Mouse (Mus musculus) mature B cell (primary cell): ENCODE data around the gene Rfx2.

Source experiments
- in situ Hi-C: fragments of 300-500 bp; cut with MboI; formaldehyde crosslinking; loops from 2 replicates; pipeline ENCODE4 v1.14.3; 2019

Rfx2 gene

GRCm38 (mm10) chr17:56833381-56833780, 2.6 kb upstream of the Rfx2 start:
- in situ Hi-C loops: no loop called here

GRCm38 (mm10) chr17:56832918-56833317, 2.1 kb upstream of the Rfx2 start:
- in situ Hi-C loops: no loop called here

- in situ Hi-C loops: no loop called here
Measured at GRCm38 (mm10) chr17:56831111-56831816, 451 bp upstream of the Rfx2 start.

GRCm38 (mm10) chr17:56829795-56830194, 1.0 kb downstream of the Rfx2 start:
- in situ Hi-C loops: no loop called here

- in situ Hi-C loops: no loop called here
Measured at GRCm38 (mm10) chr17:56829171-56829570, 1.6 kb downstream of the Rfx2 start.

GRCm38 (mm10) chr17:56826718-56827117, 4.1 kb downstream of the Rfx2 start:
- in situ Hi-C loops: no loop called here

GRCm38 (mm10) chr17:56823352-56823751, 7.5 kb downstream of the Rfx2 start:
- in situ Hi-C loops: no loop called here

- in situ Hi-C loops: no loop called here
Measured at GRCm38 (mm10) chr17:56822380-56822779, 8.4 kb downstream of the Rfx2 start.

GRCm38 (mm10) chr17:56819694-56820111, 11.1 kb downstream of the Rfx2 start:
- in situ Hi-C loops: no loop called here

- in situ Hi-C loops: no loop called here
Measured at GRCm38 (mm10) chr17:56819032-56819545, 11.7 kb downstream of the Rfx2 start.

- in situ Hi-C loops: no loop called here
Measured at GRCm38 (mm10) chr17:56818067-56818636, 12.7 kb downstream of the Rfx2 start.

GRCm38 (mm10) chr17:56815057-56815345, 15.8 kb downstream of the Rfx2 start:
- in situ Hi-C loops: no loop called here

GRCm38 (mm10) chr17:56814316-56815056, 16.3 kb downstream of the Rfx2 start:
- in situ Hi-C loops: no loop called here

- in situ Hi-C loops: no loop called here
Measured at GRCm38 (mm10) chr17:56810245-56810644, 20.6 kb downstream of the Rfx2 start.

- in situ Hi-C loops: no loop called here
Measured at GRCm38 (mm10) chr17:56808518-56808917, 22.3 kb downstream of the Rfx2 start.

GRCm38 (mm10) chr17:56805784-56806183, 25.0 kb downstream of the Rfx2 start:
- in situ Hi-C loops: no loop called here

GRCm38 (mm10) chr17:56804952-56805351, 25.9 kb downstream of the Rfx2 start:
- in situ Hi-C loops: no loop called here

GRCm38 (mm10) chr17:56802065-56802464, 28.7 kb downstream of the Rfx2 start:
- in situ Hi-C loops: no loop called here

- in situ Hi-C loops: no loop called here
Measured at GRCm38 (mm10) chr17:56799276-56799675, 31.5 kb downstream of the Rfx2 start.

- in situ Hi-C loops: no loop called here
Measured at GRCm38 (mm10) chr17:56793614-56794319, 37.0 kb downstream of the Rfx2 start.

- in situ Hi-C loops: no loop called here
Measured at GRCm38 (mm10) chr17:56792588-56792987, 38.2 kb downstream of the Rfx2 start.

- in situ Hi-C loops: no loop called here
Measured at GRCm38 (mm10) chr17:56789286-56789685, 41.5 kb downstream of the Rfx2 start.
